Mouse (Mus musculus) heart, postnatal 25 days (tissue): ENCODE measurements around the gene Cyp4f16. TPM values are rescaled to one million over a fixed set of nuclear protein-coding genes. Genes with fewer than 3 reads are reported as not detected.
"Not testable (repeated sequence)": the region's sequence is repeated elsewhere in the genome, so short reads cannot be mapped to it uniquely, and the experiment has no call there.

ENCODE experiments used
- DNase-seq: peaks from one replicate; pipeline ENCODE4 v3.0.0; 2022; ENCODE audit warnings: low spot score
- intact Hi-C: fragments of 180-260 bp; cut with DNase I; formaldehyde crosslinking; loops from one replicate; pipeline ENCODE4 v1.15.1; 2025
- total RNA-seq, 2 experiments: library from RNA; stranded (reverse); gene quantifications; 2 replicates each; pipeline ENCODE4 v1.2.3; 2021

The Cyp4f16 gene
- total RNA-seq, 2 experiments from 2014 or later: 6.3 to 6.4 TPM

- intact Hi-C loops: no loop called here
These were observed 501 bp downstream of the Cyp4f16 start for GRCm38 (mm10) chr17:32536867-32537250.

DNA sequence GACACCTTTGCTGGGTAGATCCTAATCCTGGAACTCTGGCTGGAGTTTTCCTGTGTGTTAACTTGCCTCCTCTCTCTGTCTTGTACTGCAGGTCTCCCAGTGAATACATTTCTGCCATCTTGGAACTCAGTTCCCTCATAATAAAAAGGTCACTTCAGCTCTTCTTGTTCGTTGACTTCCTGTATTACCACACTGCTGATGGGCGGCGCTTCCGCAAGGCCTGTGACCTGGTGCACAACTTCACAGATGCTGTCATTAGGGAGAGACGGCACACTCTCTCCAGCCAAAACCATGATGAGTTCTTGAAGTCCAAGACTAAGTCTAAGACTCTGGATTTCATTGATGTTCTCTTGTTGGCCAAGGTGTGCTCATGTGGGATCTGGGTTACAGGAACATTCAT lies 8.4 kb downstream of the Cyp4f16 start:
- DNase-seq, intact Hi-C loops: not testable (repeated sequence)

More at GRCm38 (mm10) chr17:32536867-32537250, 501 bp downstream of the Cyp4f16 start:
- DNase-seq: no peak

GRCm38 (mm10) chr17:32550377-32550776 lies 14.0 kb downstream of the Cyp4f16 start:
- intact Hi-C loops, DNase-seq: not testable (repeated sequence)

DNA sequence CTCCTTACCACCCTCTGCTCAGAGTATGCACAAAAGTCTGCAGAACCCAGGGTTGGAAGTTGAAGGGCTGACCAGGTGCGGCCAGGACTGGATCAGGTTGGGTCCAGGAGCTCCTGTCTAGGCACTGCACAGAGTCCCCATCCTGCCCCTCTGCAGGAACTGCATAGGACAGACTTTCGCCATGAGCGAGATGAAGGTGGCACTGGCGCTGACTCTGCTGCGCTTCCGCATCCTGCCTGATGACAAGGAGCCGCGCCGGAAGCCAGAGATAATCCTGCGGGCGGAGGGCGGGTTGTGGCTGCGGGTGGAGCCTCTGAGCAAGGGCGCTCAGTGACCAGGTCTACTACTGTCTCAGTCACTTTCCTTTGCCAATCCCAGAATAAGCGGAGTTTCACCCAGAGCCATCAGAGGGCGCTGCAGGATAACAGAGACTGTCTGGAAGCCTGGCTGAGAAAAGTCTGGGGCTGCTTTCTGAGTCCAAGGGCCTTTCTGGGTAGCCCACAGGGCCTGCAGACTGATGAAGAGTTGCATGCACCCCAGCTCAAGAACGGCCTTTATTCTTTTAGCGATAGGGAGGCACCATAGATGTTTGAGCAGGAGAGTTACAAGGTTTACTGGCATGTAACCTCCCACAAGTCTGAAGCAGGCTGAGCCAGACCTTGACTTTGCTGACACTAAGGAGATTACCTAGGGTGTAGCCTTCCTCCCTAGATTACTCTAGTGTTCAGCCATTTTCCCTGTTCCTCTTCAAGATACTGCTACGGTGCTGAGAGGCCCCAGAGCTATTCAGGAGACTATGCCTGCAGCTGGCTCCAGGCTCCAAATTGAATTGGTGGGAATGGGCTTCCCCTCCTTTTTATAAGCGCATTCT lies 14.8 kb downstream of the Cyp4f16 start:
- DNase-seq: no peak
- intact Hi-C loops: loop anchor here (1.0 kb wide), 1 partner anchor 129 kb away; no protein-coding TSS in a partner anchor

GRCm38 (mm10) chr17:32553016-32553415 lies 16.7 kb downstream of the Cyp4f16 start:
- DNase-seq, intact Hi-C loops: not testable (repeated sequence)

- intact Hi-C loops: not testable (repeated sequence)
These were observed 18.0 kb downstream of the Cyp4f16 start for GRCm38 (mm10) chr17:32554368-32554767.

DNA sequence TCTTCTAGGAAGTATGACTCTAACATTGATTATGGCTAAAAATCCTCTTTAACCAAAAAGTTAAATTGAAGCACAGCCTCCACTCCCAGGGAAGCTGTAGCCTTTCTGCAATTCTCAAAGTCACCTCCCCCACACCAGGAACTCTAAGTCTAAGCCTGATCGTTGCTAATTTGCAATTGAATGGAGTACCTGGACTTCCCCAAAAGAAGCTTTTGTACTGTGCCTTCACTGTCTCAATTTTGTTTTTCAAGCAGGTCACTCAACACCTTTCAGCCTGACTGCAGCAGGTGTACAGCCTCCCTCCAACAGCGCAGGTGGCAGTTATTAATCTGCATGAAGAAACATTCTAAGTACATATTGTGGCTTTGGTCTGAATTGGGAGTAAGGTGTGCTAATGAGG lies 26.9 kb downstream of the Cyp4f16 start:
- DNase-seq, intact Hi-C loops: not testable (repeated sequence)

More at GRCm38 (mm10) chr17:32554368-32554767, 18.0 kb downstream of the Cyp4f16 start:
- not testable (repeated sequence) for DNase-seq

GRCm38 (mm10) chr17:32573286-32573685 lies 36.9 kb downstream of the Cyp4f16 start:
- intact Hi-C loops, DNase-seq: not testable (repeated sequence)

- intact Hi-C loops: no loop called here
- DNase-seq: no peak
These were observed 41.3 kb downstream of the Cyp4f16 start for GRCm38 (mm10) chr17:32577496-32578186.

DNA sequence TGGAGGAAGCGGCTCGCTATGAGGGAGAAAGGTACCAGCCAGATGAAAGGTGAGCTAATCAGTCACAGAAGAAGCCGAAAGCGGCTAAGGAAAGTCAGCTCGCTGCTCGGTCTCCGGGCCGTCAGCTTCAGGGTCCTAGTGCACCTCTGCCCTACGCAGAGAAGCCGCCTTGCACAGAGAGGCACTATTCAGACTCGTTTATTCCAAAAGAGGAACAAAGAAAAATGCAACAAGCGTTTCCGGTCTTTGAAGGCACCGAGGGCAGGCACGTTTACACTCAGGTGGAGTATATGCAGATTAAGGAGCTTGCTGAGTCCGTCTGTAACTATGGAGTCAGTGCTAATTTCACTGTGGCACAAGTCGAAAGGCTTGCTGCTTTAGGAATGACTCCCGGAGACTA lies 60.1 kb downstream of the Cyp4f16 start:
- no peak for DNase-seq
- intact Hi-C loops: no loop called here

Other genes with a start within 250 kb of the Cyp4f16 start
- 10 to 100 TPM; 37.2 to 51.5 TPM for gene Akap8, start 215.3 kb upstream of the Cyp4f16 start, total RNA-seq
- gene Akap8l, start 186.0 kb upstream of the Cyp4f16 start, total RNA-seq: 10 to 100 TPM; 43.0 to 46.3 TPM
- gene Wiz, start 147.1 kb upstream of the Cyp4f16 start, total RNA-seq: 10 to 100 TPM; 18.1 to 20.2 TPM
- gene Rasal3, start 133.0 kb upstream of the Cyp4f16 start, total RNA-seq: 1 to 10 TPM in 1 of 2 experiments, under 1 TPM in 1; 0.91 to 1.3 TPM
- gene Pglyrp2, start 112.4 kb upstream of the Cyp4f16 start, total RNA-seq: under 1 TPM; 0.16 to 0.20 TPM
- under 1 TPM in 1 of 2 experiments, not detected in 1; 0.18 TPM for gene Cyp4f39, start 83.8 kb upstream of the Cyp4f16 start, total RNA-seq
- 1 to 10 TPM; 5.4 to 7.4 TPM for gene Cyp4f17, start 30.5 kb upstream of the Cyp4f16 start, total RNA-seq
- gene Cyp4f37, start 84.8 kb downstream of the Cyp4f16 start, total RNA-seq: not detected
- not detected for gene Cyp4f40, start 122.3 kb downstream of the Cyp4f16 start, total RNA-seq
- gene Cyp4f15, start 149.1 kb downstream of the Cyp4f16 start, total RNA-seq: not detected